Mouse (Mus musculus) adrenal gland, postnatal 10 days (tissue): ENCODE measurements around the gene Crebrf. TPM values are rescaled to one million over a fixed set of nuclear protein-coding genes. Genes with fewer than 3 reads are reported as not detected.

Experiments
- total RNA-seq, 2 experiments: library from RNA; stranded (reverse); gene quantifications; 2 replicates each; pipeline ENCODE4 v1.2.3; 2021

Gene Crebrf
- total RNA-seq, 2 experiments from 2014 or later = 48.8 to 55.6 TPM

Other genes with a start within 250 kb of the Crebrf start
- gene Ergic1, start 154.2 kb upstream of the Crebrf start, total RNA-seq = 100 to 1,000 TPM; 137 to 143 TPM
- gene Dusp1, start 153.5 kb upstream of the Crebrf start, total RNA-seq = 10 to 100 TPM; 40.3 to 89.1 TPM
- 100 to 1,000 TPM; 180 to 190 TPM for gene Atp6v0e, start 52.4 kb upstream of the Crebrf start, total RNA-seq
- 10 to 100 TPM; 26.8 to 34.3 TPM for gene Bnip1, start 65.4 kb downstream of the Crebrf start, total RNA-seq
- gene Nkx2-5, start 129.4 kb downstream of the Crebrf start, total RNA-seq = not detected
- 1 to 10 TPM; 4.5 to 6.2 TPM for gene Kifc5b, start 201.4 kb downstream of the Crebrf start, total RNA-seq
- gene Phf1, start 217.4 kb downstream of the Crebrf start, total RNA-seq = 10 to 100 TPM; 20.6 to 23.3 TPM
- gene Cuta, start 223.9 kb downstream of the Crebrf start, total RNA-seq = 100 to 1,000 TPM; 119 to 134 TPM
- 10 to 100 TPM; 15.7 to 21.6 TPM for gene Syngap1, start 225.6 kb downstream of the Crebrf start, total RNA-seq